Mouse (Mus musculus): ENCODE measurements at regions not wholly inside any gene's neighbourhood (a gene's known extent, or its start where the extent isn't known, plus 50 kb on each side); places are given as distances from the start of the nearest gene placed in this dataset.

DNA sequence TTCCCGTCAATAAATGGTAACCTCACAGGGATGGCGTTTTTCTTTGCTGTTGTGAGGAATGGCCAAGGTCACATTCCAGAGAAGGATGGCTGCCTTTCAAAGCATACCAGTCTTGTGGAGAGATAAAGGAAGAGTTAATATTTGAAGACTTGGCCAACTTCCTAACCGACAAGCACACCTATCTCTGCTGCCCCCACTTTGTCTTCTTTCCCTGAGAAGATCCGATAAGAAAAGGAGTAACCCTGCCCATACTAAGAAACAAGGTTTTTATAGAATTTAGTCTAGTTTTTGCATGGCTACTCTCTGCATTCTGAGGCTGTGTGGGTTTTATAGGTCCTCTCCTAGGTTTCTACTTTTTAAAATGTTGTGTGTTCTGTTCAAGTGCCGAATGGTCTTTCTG, 210.2 kb upstream of the Ankrd55 start:
- TF ChIP-seq POLR2A (IDR thresholded peaks at IDR 0.05; ENCODE audit: insufficient read length, low read depth): no peak
- no peak for TF ChIP-seq CEBPB (IDR thresholded peaks at IDR 0.05; ENCODE audit: insufficient read depth, poor library complexity, severe bottlenecking)
- TF ChIP-seq E2F4 (IDR thresholded peaks at IDR 0.05; ENCODE audit: insufficient read depth): no peak
- TF ChIP-seq MAX (IDR thresholded peaks at IDR 0.05; ENCODE audit: low read depth): no peak
- no peak for TF ChIP-seq MYOD1 (IDR thresholded peaks at IDR 0.05; ENCODE audit: control insufficient read depth in 1 of 3, insufficient read length in 2 of 3, low read depth in 2 of 3)
- no peak for TF ChIP-seq TCF12 (IDR thresholded peaks at IDR 0.05; ENCODE audit: insufficient read depth, poor library complexity, severe bottlenecking)
- no peak for TF ChIP-seq TCF3 (IDR thresholded peaks at IDR 0.05; ENCODE audit: insufficient read length, low read depth)
- TF ChIP-seq REST (IDR thresholded peaks at IDR 0.05; ENCODE audit: insufficient read depth, insufficient read length): no peak
- TF ChIP-seq USF1 (IDR thresholded peaks at IDR 0.05; ENCODE audit: low read depth): no peak
- TF ChIP-seq MYOG (IDR thresholded peaks at IDR 0.05; ENCODE audit: control insufficient read depth in 1 of 3, insufficient read depth in 1 of 3, insufficient read length in 2 of 3, low read depth in 2 of 3): no peak
- no peak for TF ChIP-seq POLR2AphosphoS2 (IDR thresholded peaks at IDR 0.05; ENCODE audit: insufficient read length, low read depth)

All from myocyte (in vitro differentiated cells).